Mouse (Mus musculus) right cerebral cortex, adult 18-20 months (tissue): ENCODE data around the gene Gm6020.
A peak's percentile ranks its signal among the peaks of the same experiment; 100 is the strongest.
"Not testable (repeated sequence)": the region's sequence is repeated elsewhere in the genome, so short reads cannot be mapped to it uniquely, and the experiment has no call there.

Experiments used
- DNase-seq: peaks from one replicate; pipeline ENCODE4 v3.0.0; 2022; ENCODE audit warnings: mixed read lengths

Gene Gm6020

DNA sequence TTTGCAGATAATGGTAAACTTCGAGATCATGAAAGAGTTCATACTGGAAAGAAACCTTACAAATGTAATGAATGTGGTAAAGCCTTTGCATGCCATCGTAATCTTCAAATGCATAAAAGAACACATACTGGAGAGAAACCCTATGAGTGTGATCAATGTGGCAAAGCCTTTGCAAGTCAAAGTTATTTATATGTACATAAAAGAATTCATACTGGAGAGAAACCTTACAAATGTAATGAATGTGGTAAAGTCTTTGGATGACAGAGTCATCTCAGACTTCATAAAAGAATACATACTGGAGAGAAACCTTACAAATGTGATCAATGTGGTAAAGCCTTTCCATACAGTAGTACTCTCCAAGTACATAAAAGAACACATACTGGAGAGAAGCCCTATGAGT is at the start of gene Gm6020:
Gene Gm6020 (plus strand): TSS at position 301 of the 400 bp plus-strand sequence.
- not testable (repeated sequence) for DNase-seq

DNA sequence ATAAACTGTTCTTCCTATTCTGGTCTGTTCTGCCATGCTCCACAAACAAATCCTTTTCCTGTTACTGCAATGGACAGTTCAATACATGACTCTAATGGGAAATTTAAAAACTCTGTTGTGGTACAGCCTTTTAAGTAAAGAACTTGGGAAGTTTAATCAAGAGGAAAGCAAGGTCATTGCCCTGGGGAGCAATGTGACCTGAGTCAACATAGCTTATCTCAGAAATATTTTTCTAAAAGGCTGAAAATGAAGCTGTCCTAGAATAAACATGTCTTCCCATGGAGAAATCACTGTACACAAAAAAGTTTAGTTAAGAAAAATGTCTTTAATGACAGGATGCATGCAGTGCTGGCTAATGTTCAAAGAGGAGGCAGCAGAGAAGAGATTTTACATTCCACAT is 45.0 kb upstream of the Gm6020 start:
- DNase-seq: no peak

DNA sequence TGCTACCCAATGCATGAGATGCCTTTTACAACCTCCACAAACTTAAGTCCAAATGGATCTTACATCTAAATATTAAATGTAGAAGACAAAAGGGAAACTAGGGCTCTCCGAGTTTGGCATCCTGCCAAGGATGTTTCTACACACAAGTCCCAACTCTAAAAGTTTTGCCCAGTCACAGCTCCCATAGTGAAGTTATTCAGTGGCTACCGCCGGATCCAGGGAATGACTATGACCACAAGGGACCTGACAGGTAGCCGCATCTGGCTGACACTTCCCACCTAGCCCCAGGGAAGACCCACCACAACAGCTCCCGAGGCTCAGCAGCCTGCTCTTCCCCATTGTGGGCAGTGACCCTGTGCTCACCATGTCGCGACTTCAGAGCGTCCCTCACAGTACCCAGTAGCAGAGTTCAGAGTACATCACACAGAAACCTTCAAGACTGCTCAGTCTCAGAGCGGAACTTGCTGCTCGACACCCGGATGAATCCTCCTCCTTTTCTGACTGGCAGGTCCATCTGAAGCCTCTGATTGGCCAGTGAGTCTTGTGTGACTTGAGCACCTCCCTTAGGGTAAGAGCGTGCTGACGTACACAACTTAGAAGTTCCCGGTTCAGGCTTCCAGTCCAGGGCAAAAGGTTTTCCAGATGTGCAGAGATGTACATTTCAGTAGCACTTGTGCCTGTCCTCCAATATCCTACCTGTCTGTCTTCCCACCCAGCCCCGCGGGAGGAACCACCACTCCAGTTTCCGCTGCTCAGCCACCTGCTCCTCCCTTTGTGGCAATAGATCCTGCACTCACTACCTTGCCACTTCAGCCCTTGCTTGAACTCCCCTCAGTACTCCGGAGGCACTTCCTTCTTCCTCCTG is 43.1 kb upstream of the Gm6020 start, which contains the start of gene Zfp950:
Gene Zfp950 (minus strand): TSS at position 499 of the 865 bp plus-strand sequence.
- peak; percentile 92 for DNase-seq

DNA sequence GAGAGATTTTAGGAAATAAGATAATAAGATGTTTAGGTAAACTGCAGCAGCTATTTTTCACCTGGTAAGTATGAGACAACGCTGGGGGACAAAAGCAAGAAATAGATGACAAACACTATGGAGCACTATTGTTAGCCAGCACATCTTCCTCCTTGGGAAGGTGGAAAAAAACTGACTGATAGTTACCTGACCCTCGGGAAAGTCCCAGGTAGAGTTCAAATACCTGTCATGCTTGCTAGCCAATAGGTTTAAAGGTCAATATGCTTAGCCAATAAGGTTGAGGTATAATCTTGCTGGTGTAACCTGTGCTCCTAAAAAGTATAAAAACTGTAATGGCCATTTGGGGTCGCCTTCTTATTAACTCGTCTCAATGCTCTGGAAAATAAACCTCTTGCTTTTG is 42.4 kb upstream of the Gm6020 start:
- no peak for DNase-seq

DNA sequence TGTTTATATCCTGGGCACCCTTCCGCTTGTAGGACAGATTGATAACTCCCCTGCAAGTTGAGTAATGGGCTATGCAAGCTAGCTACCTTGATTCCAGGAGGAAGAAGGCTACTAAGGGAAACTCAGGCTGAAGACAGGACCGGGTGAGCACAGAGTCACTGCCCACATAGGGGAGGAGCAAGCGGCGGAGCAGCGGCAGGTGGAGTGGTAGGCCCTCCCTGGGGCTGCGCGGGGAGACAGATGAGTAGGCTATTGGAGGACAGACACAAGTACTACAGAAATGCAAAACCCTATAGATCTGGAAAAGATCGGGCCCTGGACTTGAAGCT is 32.4 kb upstream of the Gm6020 start:
- DNase-seq: no peak

DNA sequence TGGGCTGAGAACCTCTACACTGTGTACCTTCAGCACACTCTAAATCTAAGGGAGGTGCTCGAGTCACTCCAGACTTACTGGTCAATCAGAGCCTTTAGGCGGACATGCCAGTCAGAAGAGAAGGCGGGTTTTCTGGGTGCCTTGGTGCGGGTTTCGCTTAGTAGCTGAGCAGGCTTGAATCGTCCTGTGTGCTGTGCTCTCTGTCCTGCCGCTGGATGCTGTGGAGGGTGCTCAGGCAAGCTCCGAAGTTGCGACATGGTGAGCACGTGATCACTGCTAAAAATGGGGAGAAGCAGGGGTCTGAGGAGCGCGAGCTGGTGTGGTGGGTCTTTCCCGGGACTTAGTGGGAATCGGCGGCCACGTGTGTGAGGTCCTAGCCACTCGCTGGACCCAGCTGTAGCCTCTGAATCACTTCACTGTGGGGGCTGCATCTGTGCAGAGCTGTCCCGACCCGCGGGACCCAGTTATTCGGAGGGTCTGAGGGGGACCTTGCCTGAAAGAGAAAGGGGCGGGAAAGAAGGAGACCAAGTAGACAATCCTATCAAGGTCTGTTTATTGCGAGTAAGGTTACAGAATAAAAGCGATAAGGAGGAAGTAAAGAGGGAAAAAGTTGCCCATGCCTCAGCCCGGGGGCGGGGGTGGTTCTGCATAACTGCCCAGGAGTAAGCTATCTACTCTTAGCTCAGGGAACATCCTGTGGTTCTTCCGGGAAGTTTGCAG is 31.8 kb upstream of the Gm6020 start:
- DNase-seq: no peak

DNA sequence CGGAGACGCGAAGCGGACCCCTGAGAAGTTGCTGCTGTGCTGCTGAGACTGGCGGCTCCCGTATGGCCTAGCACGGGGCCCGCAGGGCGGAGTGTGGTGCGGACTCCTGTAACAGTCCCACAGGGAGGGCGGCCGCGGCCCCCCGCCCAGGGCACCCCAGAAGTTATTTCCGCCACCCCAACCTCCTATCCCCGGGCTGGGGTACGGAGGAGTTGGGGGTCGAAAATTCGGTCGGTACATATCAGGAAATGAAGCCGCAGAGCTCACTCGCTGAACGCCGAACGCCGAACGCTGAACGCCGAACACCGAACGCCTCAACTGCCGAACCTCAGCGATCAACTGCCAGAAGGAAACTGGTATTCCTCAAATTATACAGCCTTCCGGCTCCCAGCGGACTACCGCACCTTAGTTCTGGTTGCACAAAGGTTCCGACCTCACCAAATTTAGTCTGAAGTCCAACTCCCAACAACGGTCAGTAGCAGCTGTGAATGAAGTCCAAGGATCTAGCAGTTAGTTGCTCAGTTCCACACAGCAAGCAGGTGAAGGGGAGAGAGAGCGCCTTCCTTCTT is 7.8 kb upstream of the Gm6020 start, which contains the start of gene Gm7102:
Gene Gm7102 (minus strand): TSS at position 554 of the 569 bp plus-strand sequence.
- DNase-seq: no peak

DNA sequence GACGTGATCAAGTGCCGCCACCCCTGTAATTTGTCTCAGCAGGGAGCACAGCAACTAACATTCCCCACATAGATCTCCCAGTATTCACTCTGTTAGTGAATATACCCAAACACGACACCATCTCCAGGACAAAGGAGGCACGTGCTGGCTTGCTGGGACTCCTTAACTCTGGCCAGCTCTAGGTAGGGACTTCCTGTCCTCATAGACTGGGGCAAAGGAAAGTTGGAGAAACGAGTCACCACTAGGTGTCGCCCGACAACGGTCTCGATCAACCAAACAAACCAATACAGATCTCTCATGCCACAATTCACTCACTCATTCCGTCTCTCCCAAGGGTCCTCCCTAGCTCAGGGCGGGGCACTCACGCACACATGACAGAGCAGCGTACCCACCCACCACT is 15.6 kb downstream of the Gm6020 start:
- DNase-seq: peak; percentile 83

DNA sequence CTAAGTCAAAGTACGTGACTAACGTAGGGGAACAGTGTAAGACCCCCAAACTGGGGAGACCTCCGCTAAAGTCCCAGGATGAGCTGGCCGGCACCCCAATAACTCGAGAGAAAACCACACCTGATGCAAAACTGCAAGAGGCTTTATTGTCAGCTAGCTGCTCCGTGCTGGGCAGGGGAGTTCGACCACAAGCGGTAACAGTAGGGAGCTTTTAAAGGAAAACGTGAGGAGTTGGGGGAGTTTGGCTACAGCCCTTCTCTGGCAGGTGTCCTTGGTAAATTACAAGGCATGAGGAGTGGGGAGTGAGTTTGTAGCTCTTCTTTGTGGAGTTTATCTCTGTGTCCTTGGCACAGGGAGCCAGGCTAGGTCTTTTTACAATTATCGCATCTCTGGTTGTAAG is 16.1 kb downstream of the Gm6020 start:
- no peak for DNase-seq

DNA sequence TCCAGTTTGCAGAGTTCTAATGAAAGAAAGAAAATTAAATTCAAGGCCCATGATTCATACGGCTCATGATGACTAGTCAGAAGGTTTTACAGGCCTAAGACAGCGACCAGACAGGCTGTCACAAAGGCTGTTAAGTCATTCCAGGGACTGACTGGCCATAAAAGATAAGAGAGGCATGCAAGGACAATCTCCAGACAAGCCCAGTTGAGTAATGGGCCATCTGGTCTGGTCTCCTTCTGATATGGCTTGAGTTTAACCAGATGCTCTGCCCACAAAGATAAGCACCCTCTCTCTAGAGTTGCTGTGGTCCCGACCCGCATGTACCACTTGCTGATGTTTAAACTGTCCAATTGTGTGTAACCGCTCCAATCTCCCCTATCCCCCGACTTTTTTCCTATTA is 23.8 kb downstream of the Gm6020 start:
- not testable (repeated sequence) for DNase-seq

DNA sequence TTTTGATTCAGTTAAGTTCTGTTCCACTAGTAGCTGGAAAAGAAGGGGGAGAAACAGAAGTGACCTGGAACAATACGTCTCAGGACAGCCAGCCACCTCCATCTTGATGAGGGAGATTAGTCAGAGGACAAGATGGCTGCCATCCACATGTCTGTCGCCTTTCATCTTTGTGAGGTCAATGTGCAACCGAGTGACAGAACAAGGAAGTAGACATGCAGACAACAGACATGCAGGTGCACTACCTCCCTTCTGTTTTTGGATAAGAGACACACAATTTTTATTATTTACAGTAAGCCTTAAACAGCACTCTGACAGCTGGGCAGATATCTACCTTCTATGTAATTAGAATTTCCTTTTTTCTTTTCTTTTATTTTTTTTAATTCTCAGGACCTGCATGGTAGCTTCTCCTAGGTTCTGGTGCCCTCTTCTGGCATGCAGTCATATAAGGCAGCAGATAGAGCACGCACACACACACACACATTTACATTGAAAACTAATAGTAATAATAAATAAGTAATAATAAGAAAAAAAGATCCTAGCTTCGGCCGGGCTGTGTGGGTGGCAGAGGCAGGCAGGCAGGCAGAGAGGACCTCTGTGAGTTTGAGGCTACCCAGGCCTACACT is 40.1 kb downstream of the Gm6020 start:
- DNase-seq: no peak

DNA sequence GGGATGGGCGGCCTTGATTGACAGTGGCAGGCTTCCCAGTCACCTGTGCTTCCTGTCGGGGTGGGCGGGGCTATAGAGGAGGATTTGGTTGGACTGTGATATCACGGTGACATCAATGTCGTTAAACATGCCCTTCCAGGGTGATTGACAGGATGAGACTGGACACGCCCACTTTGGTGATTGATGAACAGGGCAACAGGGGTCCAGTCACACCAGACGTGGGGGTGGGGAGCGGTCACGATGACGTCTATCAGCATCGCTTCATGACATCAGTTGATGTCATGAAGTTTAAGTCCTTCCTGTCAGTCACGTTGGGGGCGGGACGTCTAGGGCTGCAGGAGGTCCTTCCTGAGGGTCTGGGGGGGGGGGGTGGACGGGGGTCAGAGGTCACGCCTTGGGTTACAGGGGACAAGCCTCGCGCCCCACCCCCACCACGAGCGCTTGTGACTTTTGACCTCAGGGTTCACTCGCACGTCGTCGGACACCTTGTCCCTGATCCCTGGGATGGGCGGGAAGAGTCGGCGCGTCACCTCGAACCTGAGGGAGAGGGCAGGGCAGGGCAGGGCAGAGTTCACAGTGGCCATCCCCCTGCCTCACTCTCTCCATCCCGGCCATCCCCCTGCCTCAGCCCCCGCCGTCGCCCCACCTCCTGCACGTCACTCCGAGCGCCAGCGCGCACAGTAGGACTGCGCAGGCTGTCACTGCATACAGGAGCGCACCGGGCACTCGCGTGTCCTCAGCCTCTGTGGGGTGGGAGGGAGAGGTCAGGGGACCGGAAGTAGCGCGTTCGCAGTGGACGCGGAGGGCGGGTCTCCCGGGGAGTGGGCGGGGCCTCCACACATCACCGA is 41.2 kb downstream of the Gm6020 start:
- peak; percentile 8 for DNase-seq

DNA sequence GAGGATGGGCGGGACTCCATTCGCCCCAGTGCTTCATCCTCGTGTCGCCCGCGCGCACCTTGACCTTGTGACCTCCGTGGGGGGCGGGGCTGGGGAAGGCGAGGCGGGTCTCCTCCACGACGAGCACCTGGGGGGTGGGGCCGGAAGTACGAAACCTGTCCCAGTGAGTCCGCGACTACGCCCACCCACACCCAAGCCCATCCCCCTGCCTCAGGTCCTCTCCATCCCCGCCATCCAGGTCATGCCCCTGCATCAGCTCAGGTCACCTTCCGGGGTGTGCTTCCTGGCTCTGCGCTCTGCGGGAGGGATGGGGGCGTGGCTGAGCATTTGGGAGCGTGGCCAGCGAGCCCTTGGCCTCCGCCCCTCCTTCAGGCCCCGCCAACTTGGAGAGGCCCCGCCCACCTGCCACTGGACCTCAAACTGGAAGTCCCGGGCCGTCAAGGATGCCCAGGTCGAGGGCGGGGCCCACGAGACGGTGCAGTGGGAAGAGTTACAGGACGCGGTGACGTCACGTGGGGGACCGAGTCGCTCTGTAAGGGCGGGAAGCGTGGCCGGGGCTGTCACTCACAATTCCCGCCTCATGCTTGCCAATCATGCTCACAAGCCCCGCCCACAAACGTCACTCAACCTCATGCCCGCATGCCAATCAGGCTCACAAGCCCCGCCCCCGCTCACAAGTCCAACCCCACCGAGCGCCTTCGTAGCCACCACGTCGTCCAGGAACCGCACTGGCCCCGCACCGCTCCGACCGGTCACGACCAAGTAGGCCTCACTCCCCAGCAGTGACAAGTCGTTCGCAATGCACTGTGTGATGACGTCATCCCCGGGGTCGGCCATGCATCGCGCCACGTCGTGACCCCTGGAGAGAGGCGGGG is 42.1 kb downstream of the Gm6020 start:
- DNase-seq: peak; percentile 88

DNA sequence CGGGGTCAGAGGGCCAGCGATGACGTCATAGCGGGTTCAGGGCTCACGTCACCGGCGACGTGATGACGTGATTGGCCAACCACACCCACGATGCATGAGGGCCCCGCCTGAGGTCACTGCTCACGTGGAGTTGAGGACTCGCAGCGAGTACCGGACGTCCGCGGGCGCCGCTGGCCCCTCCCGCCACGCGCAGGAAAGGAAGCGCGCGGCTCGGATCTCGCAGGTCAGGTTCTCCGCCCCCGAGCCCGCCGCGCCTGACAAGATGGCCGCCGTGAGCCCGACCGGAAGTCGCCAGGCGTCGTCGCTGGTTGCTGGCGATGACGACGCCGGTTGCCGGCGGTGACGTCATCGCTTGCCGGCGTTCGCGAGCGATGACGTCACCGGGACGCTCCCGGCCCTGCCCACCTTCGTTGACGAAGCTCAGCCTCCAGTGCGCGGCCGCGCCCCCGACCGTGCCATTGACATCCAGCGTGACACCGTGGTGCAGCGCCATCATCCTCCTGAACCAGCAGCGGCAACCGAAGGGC is 42.8 kb downstream of the Gm6020 start:
- peak; percentile 82 for DNase-seq

DNA sequence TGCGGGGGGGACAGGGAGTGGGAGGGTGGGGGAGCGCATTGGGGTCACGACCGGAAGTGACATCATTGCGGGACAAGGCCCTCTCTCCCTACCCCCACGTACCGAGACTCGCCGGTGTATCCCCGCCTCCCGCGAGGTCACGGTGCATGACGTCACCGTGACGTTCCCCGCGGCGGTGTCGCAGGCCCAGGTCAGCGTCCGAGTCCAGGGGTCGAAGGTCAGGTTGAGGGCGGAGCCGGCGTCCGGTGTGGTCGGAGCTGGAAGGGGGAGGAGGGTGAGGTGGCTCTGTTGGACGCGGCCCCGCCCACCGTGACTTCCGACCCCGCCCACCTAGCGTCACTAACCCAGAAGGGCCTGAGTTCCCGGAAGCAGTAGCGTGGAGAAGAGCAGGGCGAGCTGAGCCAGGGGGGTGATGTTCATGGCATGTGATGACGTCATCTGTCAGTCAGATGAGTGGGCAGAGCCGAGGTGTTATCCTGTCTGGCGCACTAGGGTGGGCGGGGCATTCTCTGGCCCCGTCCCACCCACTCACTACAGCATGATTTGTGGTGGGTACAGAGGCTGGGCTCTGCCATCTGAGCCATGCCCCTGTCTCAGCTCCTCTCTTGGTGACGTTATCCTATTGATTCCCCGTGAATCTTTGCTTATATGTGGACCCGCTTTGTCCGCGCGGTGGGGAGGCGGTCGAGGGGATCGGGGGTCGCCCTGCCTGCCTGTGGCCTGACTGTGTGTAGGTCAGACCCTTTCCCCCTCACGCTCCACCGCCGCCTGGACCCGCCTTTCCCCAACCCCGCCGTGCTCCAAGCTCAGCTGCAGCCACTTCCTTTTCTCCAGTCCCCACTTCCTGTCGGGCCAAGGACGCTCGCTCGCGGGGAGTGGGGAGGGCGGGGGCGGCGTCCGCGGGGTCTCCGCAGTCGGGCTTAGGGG is 43.5 kb downstream of the Gm6020 start:
- peak; percentile 89 for DNase-seq

DNA sequence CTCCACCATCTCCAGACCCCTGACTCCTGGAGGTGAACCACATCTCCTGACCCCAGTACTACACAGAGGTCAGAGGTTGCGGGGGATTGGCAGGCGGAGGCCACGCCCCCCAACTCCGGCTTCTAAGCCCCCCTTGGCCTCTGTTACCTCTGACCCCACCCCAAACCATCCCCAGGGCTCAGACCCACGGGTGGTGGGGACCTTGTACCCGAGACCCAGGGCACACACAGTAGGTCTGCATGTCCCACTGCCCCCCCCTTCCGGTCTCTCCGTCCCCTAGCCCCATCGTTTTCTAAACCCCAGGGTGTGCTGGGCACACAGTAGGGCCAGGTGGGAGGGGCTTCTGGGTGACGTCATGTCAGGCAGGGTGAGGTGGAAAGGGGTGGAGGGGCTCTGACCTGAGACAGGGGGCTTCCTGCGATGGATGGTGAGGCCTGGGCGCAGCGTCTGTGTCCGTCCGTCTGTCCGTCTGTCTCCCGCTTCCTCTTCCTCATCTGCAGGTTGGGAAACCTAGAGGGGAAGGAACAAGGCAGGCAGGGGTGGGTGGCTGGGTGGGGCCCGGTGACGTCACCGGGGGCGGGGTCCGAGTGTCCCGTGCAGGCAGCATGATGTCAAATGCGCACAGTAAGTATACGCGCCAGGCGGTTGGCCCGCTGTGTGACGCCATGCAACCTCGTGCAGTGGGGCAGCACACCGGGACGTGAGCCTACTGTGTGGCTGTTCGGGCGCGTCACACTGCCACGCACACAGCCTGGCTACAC is 44.4 kb downstream of the Gm6020 start, which contains the start of gene Csf2ra:
Gene Csf2ra (minus strand): TSS at position 489 of the 761 bp plus-strand sequence.
- DNase-seq: peak; percentile 14
